Mouse (Mus musculus) testis, adult 2 months (tissue): ENCODE measurements around the gene Cxcl2.

Source experiments
- CTCF ChIP-seq: fragments of 200-500 bp; IDR thresholded peaks from 2 replicates; pipeline ENCODE4 v1.5.1; 2012; ENCODE audit warnings: low read depth, mild to moderate bottlenecking, inconsistent platforms, low read length, moderate library complexity; ENCODE audit not compliant: control insufficient read depth, insufficient read depth, insufficient replicate concordance
- POLR2A ChIP-seq: fragments of 200-500 bp; IDR thresholded peaks from 2 replicates; pipeline ENCODE4 v1.6.1; 2012; ENCODE audit warnings: low read depth, mild to moderate bottlenecking, inconsistent platforms, low read length, moderate library complexity; ENCODE audit not compliant: control insufficient read depth

DNA sequence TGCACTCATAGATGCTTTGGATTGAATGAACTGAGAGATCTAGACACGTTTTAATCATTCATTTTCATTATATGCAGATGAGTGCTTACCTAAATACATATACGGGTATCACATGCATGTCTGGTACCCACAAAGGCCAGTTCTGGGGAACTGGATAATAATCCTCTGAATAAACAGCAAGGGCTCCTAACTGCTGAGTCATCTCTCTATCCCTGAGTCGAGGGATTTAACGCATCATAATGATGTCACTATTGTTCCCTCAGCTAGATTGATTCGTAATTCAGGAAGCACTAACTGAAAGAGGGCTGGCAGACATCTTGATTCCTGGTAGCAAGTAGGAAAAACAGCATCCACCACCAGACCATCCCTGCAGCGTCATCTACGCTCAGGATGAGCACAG, 3.0 kb upstream of the Cxcl2 start:
- TF ChIP-seq CTCF (no peak), POLR2A (no peak)
